Mouse (Mus musculus) spleen, adult 18-20 months (tissue): ENCODE measurements around the gene Ccdc180.

Source experiments
- DNase-seq, 2 experiments: peaks; one replicate each; pipeline ENCODE4 v3.0.0; 2022; ENCODE audit warnings: mixed read lengths in 2 of 2

The Ccdc180 gene

DNA sequence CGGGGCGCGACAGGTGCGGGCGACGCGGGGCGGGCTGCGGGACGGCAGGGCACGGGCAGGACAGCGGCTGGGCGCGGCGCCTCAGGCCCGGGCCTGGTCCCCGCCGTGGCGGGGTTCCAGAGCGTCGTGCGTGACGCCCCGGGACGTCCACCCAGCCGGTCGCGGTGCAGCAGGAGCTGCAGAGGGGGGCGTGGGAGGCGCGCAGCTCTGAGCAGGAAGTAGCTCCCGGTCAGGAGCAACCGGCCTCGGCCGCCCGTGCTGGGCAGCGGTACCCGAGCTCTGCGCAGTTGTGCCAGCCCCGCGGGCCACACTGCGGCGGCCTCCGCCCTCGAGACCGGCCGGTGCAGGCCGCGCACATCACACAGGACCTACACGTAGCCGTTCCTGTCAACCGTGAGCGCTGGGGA lies 82.3 kb downstream of the Ccdc180 start:
- DNase-seq: no peak

DNA sequence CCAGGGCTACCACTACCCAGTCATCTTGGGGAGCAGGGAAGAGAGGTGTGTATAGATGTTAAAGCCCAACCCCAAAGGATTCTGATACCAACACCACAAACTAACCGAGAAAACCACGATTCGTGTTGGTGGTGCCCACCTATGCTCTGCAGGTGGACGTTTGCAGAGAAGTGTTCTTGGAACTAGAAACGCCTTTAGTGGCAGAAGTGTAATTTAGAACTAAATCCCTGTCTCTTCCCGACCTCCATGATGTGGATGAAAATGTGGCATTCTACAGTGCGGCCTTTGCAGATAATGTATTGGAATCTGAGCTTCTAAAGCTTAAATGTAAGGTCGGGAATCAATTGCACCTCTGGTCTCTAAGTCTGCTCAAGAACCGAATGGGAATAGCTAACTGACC lies 82.8 kb downstream of the Ccdc180 start:
- DNase-seq: no peak

DNA sequence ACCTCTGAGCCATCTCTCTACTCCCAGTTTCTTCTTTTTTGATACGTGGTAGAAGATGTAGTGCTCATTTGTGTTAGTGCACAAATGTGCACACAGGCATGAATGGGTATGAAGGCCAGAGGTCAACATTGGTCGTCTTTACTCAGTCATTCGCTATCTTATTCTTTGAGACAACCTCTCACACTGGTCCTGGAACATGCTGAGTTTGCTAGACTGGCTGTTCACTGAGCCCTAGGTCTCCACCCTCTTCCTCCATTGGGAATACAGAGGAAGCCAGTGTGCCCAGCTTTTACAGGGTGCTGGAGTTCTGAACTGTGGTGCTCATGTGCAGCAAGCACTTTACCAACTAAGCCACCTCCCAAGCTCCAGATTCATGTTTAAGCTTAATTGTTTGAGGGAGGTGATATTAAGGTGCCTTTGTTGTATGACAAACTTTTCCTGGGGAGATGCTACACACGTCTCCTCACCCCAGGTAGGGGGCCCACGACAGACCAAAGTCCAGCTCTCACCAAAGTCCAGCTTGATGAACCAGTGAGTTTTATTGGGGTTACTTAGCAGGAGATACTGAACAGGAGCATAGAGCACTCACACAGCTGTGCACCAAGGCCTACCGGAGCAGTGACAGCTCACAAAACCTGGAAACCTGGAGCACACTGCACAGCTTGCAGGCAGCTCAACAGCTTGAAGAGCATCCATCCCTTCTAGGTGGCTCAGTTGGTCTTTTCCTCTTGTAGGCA lies 87.0 kb downstream of the Ccdc180 start:
- no peak for DNase-seq

DNA sequence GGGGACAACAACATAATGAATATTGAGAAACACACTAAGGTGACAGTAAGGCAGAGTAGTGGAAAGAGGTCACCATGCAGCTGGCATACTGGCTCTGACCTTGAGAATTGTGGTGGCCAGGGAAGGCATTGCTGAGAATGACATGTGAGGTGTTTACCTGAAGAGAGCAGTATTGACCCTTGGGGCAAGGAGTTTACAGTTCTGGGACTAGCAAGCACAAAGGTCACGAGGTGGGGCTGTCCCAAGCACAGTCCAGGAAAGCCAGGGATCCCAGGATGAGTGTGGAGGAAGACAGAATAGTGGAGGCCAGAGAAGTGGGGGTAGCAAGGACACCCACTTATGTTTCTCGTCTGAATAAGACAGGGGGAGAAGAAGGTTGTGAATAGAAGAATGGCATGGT lies 89.8 kb downstream of the Ccdc180 start:
- no peak for DNase-seq

DNA sequence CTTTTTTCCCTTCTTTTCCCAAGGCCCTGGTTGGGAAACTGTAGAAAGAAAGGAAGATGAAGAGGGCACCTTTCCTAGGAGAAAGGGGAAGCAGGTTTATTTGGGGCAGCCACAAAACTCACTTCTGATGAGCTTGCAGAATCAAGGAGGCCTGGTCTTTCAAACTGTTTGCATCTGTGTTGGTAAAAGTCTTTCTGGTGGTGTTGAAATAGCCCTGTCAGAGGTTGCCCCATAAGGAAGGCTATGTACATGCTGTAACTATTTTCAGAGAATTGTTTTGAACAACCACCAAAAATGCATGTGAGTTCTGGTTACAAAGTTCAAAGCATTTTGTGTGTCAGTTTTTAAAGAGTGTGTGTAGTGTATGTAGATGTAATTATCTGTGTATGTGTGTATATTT lies 91.0 kb downstream of the Ccdc180 start:
- no peak for DNase-seq

DNA sequence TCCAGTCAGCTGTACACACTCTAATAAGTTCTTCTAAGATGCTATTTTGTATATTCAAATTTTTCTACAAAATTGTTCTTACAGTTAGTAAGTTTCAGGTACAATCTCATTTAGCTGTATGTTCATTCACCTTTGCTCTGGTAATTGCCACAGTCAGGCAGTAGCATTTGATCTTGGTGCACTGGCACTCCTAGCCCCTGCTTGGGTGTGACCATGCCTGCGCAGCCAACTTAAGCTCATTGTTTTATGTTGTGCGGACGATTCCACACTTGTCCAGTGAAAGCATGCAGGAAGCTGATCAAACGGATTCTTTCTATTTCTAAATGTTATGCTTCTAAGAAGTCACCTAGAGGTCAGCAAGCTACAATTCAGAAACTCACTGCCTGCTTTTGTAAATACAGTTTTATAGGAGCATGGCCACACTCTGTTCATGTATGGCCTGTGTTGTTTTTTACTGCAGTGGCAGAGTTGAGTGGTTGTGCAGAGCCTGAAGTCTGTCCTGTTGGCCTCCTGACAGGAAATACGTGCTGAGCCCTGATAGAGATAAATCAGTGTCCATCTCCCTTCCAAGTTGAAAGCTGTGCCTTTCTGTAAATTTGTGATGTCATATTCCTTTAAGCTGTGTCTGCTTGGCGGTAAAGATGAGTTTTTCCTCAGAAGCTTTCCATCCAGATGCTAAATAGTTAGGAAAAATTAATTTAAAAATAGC lies 100.5 kb downstream of the Ccdc180 start:
- DNase-seq: no peak

DNA sequence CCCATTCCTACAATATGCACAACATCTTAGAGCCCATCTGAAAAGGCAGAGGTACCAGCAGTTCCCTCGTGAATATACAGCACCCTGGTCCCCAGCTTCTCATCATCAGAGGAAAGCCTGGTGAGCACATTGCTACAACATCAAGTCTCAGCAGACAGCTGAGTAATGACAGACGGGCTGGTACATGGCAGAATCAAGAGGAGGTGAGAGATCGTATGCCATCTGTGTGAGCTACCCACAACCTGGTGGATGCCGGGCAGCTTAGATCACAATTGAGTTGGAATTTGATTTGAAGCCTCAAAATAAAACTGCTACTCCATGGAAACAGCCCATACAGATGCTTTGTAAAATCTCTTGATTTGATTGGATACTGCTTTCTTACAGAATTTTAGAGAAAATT lies 108.4 kb downstream of the Ccdc180 start:
- DNase-seq: no peak
